Mouse (Mus musculus): ENCODE data around the gene Polr2c.

DNA sequence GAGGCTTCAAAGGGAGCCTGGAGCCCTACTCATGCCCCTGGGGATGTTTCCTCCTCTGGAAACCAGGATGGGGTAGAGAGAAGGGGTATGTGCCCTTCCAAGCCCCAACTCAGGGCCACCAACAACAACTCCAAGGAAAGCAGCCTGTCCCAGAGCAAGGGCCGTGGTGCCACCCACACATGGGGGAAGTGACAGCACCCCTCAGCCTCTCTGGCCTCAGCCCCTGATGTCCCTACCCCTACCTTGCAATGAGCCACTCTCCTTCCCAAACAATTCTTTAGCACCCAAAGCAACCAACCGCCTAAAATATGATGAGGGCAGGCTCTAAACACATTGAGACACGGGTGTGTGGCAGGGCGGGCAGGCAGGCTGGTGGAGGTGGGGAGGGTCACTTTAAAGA lies 12.8 kb downstream of the Polr2c start:
- TF ChIP-seq POLR2A (IDR thresholded peaks at IDR 0.05; ENCODE audit: insufficient read depth, low read length) (no peak), CTCF (IDR thresholded peaks at IDR 0.05; ENCODE audit: low read depth, low read length) (no peak)
